Mouse (Mus musculus): ENCODE measurements around the gene Sipa1. TPM values are rescaled to one million over a fixed set of nuclear protein-coding genes. Genes with fewer than 3 reads are reported as not detected.

The Sipa1 gene
- total RNA-seq, 2 experiments from 2014 or later, result 19.5 to 29.0 TPM

GRCm38 (mm10) chr19:5612762-5613411 is 50.6 kb downstream of the Sipa1 start:
- intact Hi-C loops (cut with DNase I), result no loop called here
- no peak for DNase-seq

GRCm38 (mm10) chr19:5611973-5612372 is 51.5 kb downstream of the Sipa1 start:
- no peak for DNase-seq
- intact Hi-C loops (cut with DNase I), result loop anchor here (2.0 kb wide), 1 partner anchor 49 kb away; no protein-coding TSS in a partner anchor

GRCm38 (mm10) chr19:5609547-5610404 is 53.7 kb downstream of the Sipa1 start, which contains the start of gene Kat5:
Gene Kat5, minus strand, starts transcription at chr19:5610237.
- peak; percentile 90 to 99 for DNase-seq
- intact Hi-C loops (cut with DNase I), result loop anchor here (2.0 kb wide), 2 partner anchors 51 to 77 kb away; no protein-coding TSS in a partner anchor

GRCm38 (mm10) chr19:5609171-5609546 is 54.3 kb downstream of the Sipa1 start:
- intact Hi-C loops (cut with DNase I), result loop anchor here (2.0 kb wide), 1 partner anchor 78 kb away; no protein-coding TSS in a partner anchor
- no peak for DNase-seq

- intact Hi-C loops (cut with DNase I), result loop anchor here (2.0 kb wide), 1 partner anchor 78 kb away; no protein-coding TSS in a partner anchor
Observed at GRCm38 (mm10) chr19:5608707-5609106, 54.8 kb downstream of the Sipa1 start.

GRCm38 (mm10) chr19:5607705-5608410 is 55.6 kb downstream of the Sipa1 start:
- DNase-seq, result no peak
- intact Hi-C loops (cut with DNase I), result loop anchor here (2.0 kb wide), 1 partner anchor 79 kb away; no protein-coding TSS in a partner anchor

More at GRCm38 (mm10) chr19:5608707-5609106, 54.8 kb downstream of the Sipa1 start:
- no peak for DNase-seq

- DNase-seq, result no peak
- intact Hi-C loops (cut with DNase I), result no loop called here
Observed at GRCm38 (mm10) chr19:5606196-5606595, 57.3 kb downstream of the Sipa1 start.

GRCm38 (mm10) chr19:5605126-5605525 is 58.4 kb downstream of the Sipa1 start:
- intact Hi-C loops (cut with DNase I), result no loop called here
- DNase-seq, result no peak

GRCm38 (mm10) chr19:5603664-5604063 is 59.8 kb downstream of the Sipa1 start:
- DNase-seq, result no peak
- intact Hi-C loops (cut with DNase I), result no loop called here

- intact Hi-C loops (cut with DNase I), result no loop called here
- peak; percentile 65 to 75 for DNase-seq
Observed at GRCm38 (mm10) chr19:5601752-5602541, 61.6 kb downstream of the Sipa1 start, which contains the start of gene Rnaseh2c. Gene Rnaseh2c, plus strand, starts transcription at chr19:5601873.

Small RNAs within 50 kb of the gene (microRNA-seq; reads per million reads assigned to microRNA genes)
- gene Mir6987 (ENCODE audit: borderline number of aligned reads in 2 of 2), result 0 reads per million in 2 experiments

Other genes with a start within 250 kb of the Sipa1 start
- 100 to 1,000 TPM; 297 to 319 TPM for gene Drap1, start 238.7 kb downstream of the Sipa1 start, total RNA-seq (2021)
- gene AI837181, start 238.6 kb downstream of the Sipa1 start, total RNA-seq (2021), result 10 to 100 TPM; 33.3 to 38.1 TPM
- not detected for gene Fosl1, start 216.2 kb downstream of the Sipa1 start, total RNA-seq (2021)
- 10 to 100 TPM in 1 of 2 experiments, 1 to 10 TPM in 1; 9.5 to 11.0 TPM for gene Ccdc85b, start 205.8 kb downstream of the Sipa1 start, total RNA-seq (2021)
- 10 to 100 TPM; 50.3 to 50.5 TPM for gene Fibp, start 203.1 kb downstream of the Sipa1 start, total RNA-seq (2021)
- gene Ctsw, start 195.2 kb downstream of the Sipa1 start, total RNA-seq (2021), result under 1 TPM in 1 of 2 experiments, not detected in 1; 0.43 TPM
- 1 to 10 TPM; 9.0 to 9.8 TPM for gene Efemp2, start 189.8 kb downstream of the Sipa1 start, total RNA-seq (2021)
- 10 to 100 TPM; 19.6 to 23.7 TPM for gene Mus81, start 175.3 kb downstream of the Sipa1 start, total RNA-seq (2021)
- 100 to 1,000 TPM; 174 to 188 TPM for gene Cfl1, start 173.3 kb downstream of the Sipa1 start, total RNA-seq (2021)
- under 1 TPM; 0.58 to 0.70 TPM for gene 1700020D05Rik, start 159.9 kb downstream of the Sipa1 start, total RNA-seq (2021)
- 1 to 10 TPM; 5.1 TPM for gene Snx32, start 153.2 kb downstream of the Sipa1 start, total RNA-seq (2021)
- gene Ovol1, start 103.1 kb downstream of the Sipa1 start, total RNA-seq (2021), result not detected
- gene Ap5b1, start 95.7 kb downstream of the Sipa1 start, total RNA-seq (2021), result 1 to 10 TPM; 3.1 to 3.4 TPM
- gene Rnaseh2c, start 61.8 kb downstream of the Sipa1 start, total RNA-seq (2021), result 10 to 100 TPM; 42.7 to 53.2 TPM
- 10 to 100 TPM; 30.3 to 37.0 TPM for gene Kat5, start 53.5 kb downstream of the Sipa1 start, total RNA-seq (2021)
- 10 to 100 TPM; 25.6 to 31.2 TPM for gene Rela, start 26.2 kb downstream of the Sipa1 start, total RNA-seq (2021)
- gene Map3k11, start 25.0 kb upstream of the Sipa1 start, total RNA-seq (2021), result 10 to 100 TPM; 26.0 to 29.5 TPM
- 10 to 100 TPM; 15.7 to 16.8 TPM for gene Pcnx3, start 25.2 kb upstream of the Sipa1 start, total RNA-seq (2021)
- gene Kcnk7, start 40.7 kb upstream of the Sipa1 start, total RNA-seq (2021), result not detected
- 100 to 1,000 TPM; 135 to 136 TPM for gene Ehbp1l1, start 62.6 kb upstream of the Sipa1 start, total RNA-seq (2021)
- 10 to 100 TPM; 29.3 to 32.6 TPM for gene Fam89b, start 65.9 kb upstream of the Sipa1 start, total RNA-seq (2021)
- gene Ltbp3, start 77.2 kb upstream of the Sipa1 start, total RNA-seq (2021), result 10 to 100 TPM; 36.5 to 42.2 TPM
- 10 to 100 TPM; 69.0 to 72.9 TPM for gene Scyl1, start 107.7 kb upstream of the Sipa1 start, total RNA-seq (2021)
- gene Frmd8, start 211.6 kb upstream of the Sipa1 start, total RNA-seq (2021), result 10 to 100 TPM; 11.4 to 11.7 TPM
- gene Slc25a45, start 214.1 kb upstream of the Sipa1 start, total RNA-seq (2021), result 1 to 10 TPM; 3.4 to 4.2 TPM
- under 1 TPM; 0.57 to 0.64 TPM for gene Tigd3, start 230.4 kb upstream of the Sipa1 start, total RNA-seq (2021)
- gene Dpf2, start 249.3 kb upstream of the Sipa1 start, total RNA-seq (2021), result 10 to 100 TPM; 75.8 to 96.2 TPM

Measured in heart, postnatal 36 days (tissue).